Mouse (Mus musculus) spleen, adult 2 months (tissue): Measurements from ENCODE around the gene Thtpa.

Experiments
- CTCF ChIP-seq: fragments of 200-500 bp; IDR thresholded peaks from 2 replicates; pipeline ENCODE4 v1.5.1; 2011; ENCODE audit warnings: mild to moderate bottlenecking, inconsistent platforms; ENCODE audit not compliant: insufficient read depth, insufficient read length, insufficient replicate concordance; ENCODE audit errors: extremely low read depth
- POLR2A ChIP-seq: fragments of 200-500 bp; IDR thresholded peaks from 2 replicates; pipeline ENCODE4 v1.6.1; 2011; ENCODE audit warnings: low read depth, low read length, inconsistent platforms

- TF ChIP-seq CTCF (no peak), POLR2A (no peak)
Observed at GRCm38 (mm10) chr14:55102253-55102785, 7.7 kb downstream of the Thtpa start.
